Mouse (Mus musculus): ENCODE measurements around the gene Sucla2.
"Not testable (repeated sequence)": the region's sequence is repeated elsewhere in the genome, so short reads cannot be mapped to it uniquely, and the experiment has no call there.

The Sucla2 gene

GRCm38 (mm10) chr14:73608668-73609481 lies 83.8 kb downstream of the Sucla2 start:
- in situ Hi-C loops (cut with MseI, MboI), result no loop called here

- in situ Hi-C loops (cut with MseI, MboI), result not testable (repeated sequence)
Measured at GRCm38 (mm10) chr14:73614961-73615360, 89.8 kb downstream of the Sucla2 start.

GRCm38 (mm10) chr14:73620880-73621279 lies 95.8 kb downstream of the Sucla2 start:
- in situ Hi-C loops (cut with MseI, MboI), result no loop called here

- in situ Hi-C loops (cut with MseI, MboI), result no loop called here
Measured at GRCm38 (mm10) chr14:73622988-73623387, 97.9 kb downstream of the Sucla2 start.

- in situ Hi-C loops (cut with MseI, MboI), result no loop called here
Measured at GRCm38 (mm10) chr14:73625469-73625868, 100.3 kb downstream of the Sucla2 start.

- in situ Hi-C loops (cut with MseI, MboI), result no loop called here
Measured at GRCm38 (mm10) chr14:73631511-73631910, 106.4 kb downstream of the Sucla2 start.

- in situ Hi-C loops (cut with MseI, MboI), result no loop called here
Measured at GRCm38 (mm10) chr14:73632648-73633263, 107.6 kb downstream of the Sucla2 start.

GRCm38 (mm10) chr14:73634356-73634755 lies 109.2 kb downstream of the Sucla2 start:
- in situ Hi-C loops (cut with MseI, MboI), result no loop called here

GRCm38 (mm10) chr14:73637460-73637859 lies 112.3 kb downstream of the Sucla2 start:
- in situ Hi-C loops (cut with MseI, MboI), result no loop called here
